Mouse (Mus musculus) adrenal gland, postnatal 4 days (tissue): Measurements from ENCODE around the gene Csf2rb. TPM values are rescaled to one million over a fixed set of nuclear protein-coding genes. Genes with fewer than 3 reads are reported as not detected.

Source experiments
- DNase-seq, 2 experiments: peaks; one replicate each; pipeline ENCODE4 v3.0.0; 2021 to 2022; ENCODE audit warnings: low spot score in 2 of 2, mixed read lengths in 2 of 2
- microRNA-seq: library from miRNA; unstranded; fragments of <30 nt; microRNA quantifications from one replicate; pipeline ENCODE4 v1.2.0, GENCODE M21; 2021
- total RNA-seq, 2 experiments: library from RNA; stranded (reverse); gene quantifications; 2 replicates each; pipeline ENCODE4 v1.2.3; 2021

Gene Csf2rb
- total RNA-seq, 2 experiments from 2014 or later, result 10.9 to 13.4 TPM

DNA sequence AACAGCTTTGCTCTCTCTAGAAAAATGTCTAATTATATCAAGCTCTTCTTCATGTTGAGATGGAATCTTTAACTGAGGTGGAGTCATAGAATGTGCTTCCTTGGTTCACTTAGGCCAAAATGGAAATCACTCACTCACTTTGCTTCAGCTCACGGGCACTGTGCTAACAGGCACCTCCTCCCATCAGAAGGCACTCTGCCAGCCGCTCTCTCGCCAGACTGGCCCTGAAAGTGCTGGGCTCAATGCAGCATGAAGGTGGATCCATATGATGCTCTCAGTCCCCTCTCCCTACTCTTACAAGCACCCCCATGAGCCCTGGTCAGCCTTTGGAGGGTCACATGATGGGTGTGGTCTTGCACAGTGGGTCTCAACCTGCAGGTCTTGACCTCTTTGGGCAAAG, 48.7 kb downstream of the Csf2rb start:
- no peak for DNase-seq

DNA sequence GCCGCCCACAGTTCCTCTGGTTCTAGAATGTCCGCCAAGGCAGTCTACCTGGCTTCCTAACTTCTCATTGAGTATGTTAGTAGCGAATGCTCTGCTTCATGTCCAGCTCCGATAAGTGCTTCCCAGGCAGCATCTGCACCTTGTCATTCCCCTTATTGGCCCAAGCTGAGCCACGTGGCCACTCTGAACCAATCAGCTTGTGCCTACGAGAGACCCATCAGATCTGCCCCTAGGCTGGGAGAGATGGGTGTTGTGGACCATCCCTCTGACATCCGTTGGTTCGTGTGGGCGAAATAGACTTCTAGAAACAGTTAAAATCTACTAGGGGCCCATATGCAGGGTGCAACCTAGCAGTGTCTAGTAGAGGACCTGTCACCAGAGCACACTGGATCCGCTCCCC, 52.3 kb downstream of the Csf2rb start:
- no peak for DNase-seq

DNA sequence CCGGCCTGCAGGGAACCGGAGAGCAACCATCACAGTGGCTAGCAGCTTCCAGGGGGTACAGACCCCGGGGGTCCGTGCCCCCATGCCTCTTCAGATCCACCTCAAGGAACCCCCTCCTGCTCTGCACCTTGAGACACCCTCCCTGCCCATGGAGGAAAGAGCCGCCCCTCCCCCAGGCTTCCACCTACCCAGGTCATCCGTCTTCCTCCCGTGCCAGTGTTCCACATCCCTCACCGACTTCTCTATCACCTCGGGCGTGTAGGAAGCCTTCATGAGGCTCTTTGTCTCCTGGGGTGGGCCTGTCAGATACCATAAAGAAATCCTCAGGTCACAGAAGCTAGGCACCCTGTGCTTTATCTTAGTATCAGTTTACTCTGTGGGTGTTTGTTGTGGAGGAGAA, 53.0 kb downstream of the Csf2rb start:
- no peak for DNase-seq

DNA sequence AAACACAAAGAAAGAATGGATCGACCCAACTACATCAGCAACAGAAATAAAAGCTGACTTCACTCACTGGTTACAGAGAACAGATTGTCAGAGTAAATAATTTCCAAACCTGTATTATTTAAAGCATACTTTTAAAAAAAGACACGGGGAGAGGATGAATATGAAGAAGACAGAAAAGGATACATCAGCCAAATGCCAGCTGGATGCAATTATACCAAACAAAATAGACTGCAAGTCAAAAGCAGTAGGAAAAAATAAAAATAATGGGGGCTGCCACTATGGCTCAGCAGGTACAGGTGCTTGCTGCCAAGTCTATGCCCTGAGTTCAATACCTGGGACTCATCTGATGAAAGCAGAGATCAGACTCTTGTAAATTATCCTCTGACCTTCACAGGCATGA, 54.7 kb downstream of the Csf2rb start:
- DNase-seq, result no peak

DNA sequence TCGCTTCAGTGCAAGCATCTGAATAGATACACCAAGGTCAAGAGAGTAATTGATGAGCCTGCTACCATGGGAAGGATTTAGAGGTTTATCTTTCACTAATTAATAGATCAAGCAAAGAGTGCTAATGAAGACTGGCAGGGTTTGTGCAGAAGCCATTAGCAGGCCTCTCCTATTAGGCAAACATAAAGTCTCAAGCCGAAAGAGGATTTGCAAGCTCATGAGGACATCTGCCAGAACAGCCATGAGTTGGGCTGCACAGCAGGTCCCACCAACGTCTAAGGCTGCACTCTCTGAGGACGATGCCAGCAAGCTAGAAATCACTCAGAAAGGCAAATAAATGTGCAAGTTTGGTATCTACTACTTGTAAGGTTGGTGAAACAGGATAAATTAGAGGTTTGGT, 55.2 kb downstream of the Csf2rb start:
- DNase-seq, result no peak

DNA sequence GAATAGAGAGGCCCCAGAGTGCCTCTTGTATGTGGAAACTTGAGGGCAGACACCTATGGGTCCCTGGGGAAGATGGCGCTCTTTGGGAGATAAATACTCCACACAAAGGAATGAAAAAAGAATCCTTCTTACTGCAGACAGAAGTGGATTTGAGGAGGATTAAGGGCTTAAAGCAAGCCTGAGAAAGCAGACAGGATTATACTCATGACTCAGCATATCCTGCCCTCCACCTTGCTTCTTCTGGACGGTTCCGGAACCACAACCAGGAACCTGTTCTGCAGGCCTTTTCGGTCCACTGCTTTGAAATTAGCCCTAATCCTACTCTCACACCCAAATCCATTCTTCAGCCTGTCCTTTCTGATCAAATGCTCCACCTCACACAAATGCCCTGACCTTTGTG, 56.6 kb downstream of the Csf2rb start:
- no peak for DNase-seq

DNA sequence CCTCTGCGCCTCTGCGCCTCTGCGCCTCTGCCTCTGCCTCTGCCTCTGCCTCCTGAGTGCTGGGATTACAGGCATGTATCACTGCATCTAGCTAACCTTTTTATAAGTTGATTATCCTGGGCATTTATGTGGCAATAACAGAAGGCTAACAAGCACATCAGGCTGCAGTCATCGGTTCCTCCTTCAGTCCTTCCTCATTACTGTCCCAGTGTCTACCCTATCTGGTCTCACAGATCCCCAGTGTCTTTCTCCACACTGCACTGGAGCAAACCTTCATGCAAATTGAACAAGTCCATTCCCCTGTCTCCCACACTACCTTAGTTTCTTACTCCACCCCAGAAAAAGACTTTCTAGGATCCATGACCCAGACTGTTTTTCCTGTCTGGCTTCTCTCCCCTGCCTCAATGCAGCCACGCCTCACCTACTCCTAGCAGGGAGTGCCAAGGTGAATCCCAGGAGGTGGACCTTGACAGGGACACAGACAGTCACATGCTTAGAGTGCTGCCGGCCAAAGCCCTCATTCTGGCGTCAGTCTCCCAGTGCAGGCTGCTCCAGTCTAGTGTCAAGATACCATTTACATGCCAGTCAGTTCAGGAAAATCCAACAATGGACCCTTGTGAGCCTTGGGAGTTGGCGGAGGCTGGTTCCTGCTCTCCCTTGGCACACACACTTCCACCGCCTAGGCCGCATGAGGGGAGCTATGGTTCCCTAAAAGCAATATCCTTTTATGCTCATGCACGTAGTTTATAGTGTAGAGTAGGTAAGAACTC, 58.1 kb downstream of the Csf2rb start:
- no peak for DNase-seq

DNA sequence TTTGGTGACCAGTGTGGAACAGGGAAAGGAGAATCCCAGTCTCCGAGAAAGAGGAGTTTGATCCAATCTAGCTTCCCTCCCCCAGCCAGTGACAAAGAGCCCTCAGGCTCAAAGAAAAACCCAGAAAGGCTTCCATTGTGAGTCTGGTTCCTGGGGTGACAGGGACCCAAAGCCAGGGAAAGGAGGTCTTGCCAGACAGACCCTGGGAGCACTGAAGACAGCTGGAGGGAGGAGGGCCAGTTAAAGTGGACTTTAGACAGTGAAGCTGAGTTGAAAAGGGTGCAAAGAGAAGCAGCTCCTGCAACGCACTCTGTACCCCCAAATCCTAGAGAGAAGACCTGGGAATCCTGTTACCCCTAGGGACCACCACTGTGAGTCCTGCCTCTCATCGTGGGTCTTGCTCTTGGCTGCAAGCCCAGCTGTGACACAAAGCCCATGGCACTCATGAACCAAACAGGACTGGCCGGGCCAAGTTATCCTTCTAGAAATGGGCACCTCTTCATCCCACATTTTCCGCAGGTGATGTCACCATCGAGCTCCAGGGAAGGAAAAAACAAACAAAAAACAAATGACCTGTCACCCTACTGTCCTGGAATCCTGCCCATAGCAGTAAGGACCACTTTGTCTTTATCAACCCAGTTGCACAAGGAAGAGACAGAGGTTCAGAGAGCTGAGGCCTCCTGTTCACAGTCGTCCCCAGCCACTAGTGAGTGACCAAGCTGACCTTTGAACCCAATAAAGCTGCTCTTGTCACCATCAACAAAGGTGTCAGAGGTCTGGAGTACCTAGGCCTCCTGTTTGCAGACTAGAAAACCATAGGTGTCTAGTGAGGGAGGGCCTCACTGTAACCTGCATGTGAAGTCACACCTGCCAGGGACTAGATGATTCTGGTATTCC, 58.9 kb downstream of the Csf2rb start:
- DNase-seq, result no peak

DNA sequence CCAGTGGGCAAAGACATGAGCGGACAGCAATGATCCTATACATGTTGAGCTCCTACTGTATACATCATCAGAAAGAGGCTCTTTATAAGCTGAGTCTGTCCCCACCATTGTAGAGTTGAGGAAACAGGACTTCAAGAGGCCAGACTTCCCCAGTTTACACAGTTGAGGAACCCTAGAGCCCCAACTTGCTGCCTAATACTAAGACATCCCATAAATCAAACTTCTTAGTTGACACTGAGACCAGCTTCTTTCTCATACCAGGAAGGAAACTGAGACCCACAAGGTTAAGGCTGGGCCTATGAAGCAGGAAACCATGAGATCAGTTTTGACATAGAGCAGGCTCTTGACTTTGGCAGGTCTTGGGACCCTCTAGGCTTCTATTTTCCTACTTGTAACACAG, 60.0 kb downstream of the Csf2rb start:
- DNase-seq, result no peak

DNA sequence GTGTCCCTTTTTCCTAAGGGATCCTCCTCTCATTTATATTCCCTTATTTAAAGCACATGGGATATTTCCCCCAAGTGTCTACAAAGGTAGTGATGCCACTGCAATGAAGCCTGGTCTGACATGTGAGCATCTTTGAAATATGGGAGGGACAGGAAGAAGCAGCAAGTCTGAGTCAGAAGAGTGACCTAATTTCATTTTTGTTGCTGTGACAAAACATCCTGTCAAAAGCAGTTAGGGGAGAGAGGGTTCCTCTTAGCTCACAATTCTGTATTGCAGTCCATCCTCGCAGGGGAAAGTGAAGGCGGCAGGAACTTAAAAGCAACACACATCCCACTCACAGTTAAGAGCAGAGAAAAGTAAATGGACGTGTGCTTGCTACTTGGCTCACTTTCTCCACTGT, 65.3 kb downstream of the Csf2rb start:
- DNase-seq, result no peak

DNA sequence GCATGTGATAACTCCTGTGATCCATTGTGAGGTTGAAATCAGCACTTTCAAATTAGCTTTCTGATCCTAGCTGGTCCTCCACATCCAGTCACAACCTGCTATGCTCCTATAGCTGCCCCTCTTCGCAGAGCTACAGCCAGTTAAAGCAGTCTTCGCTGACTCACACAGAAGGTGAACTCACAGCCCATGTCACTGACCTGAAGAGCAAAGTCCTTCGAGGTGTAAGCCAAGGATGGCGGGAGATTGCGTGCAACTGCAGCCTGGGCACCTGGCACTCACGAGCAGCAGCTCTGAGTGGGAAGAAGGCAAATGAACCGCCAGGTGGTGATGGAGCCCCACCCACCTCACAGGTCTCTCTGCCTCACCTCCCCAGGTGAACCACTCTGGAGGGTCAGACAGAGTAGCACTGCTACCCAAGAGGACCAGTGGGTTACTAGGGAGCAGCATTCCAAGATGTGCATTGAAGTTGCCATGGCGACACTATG, 70.0 kb downstream of the Csf2rb start, which contains the start of gene Tex33:
Tex33 (minus strand) TSS at position 435 of the 485 bp plus-strand sequence.
- no peak for DNase-seq

DNA sequence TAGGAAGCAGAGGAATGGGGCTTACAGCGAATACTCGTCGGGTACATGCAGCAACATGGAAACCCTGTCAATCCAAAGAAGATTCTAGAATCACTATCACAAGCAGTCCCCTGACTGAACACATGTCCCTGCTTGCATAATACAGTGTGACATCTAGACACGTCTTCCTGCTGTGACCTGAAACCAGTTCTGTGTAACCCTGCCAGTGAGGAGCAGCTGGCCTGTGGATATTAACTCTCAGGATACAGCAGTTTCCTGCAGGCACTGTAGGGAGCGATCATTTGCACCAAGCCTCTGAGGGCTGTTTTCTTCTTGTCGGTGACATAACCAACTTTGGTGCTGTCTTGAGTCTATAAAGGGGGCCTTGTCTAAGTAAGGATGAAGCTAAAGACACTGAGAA, 75.8 kb downstream of the Csf2rb start:
- no peak for DNase-seq

DNA sequence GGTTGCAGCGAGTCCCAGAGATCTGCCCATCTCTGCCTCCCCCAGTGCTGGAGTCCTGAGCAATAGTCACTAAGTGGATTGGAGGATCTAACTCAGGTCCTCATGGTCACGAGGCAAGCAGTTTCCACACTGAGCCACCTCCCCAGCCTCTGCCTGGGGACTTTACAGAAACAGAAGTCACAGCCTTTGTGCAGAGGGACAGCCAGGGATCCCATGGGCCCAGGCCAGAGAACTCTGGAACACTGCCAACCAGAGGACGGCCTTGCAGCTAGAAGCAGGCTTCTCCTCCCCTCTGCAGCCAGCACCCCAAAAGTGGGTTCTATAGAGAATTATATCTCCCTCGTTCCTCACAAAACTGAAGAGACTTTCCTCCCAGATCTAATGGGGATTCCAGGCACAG, 76.4 kb downstream of the Csf2rb start:
- DNase-seq, result peak; percentile 49 to 74

DNA sequence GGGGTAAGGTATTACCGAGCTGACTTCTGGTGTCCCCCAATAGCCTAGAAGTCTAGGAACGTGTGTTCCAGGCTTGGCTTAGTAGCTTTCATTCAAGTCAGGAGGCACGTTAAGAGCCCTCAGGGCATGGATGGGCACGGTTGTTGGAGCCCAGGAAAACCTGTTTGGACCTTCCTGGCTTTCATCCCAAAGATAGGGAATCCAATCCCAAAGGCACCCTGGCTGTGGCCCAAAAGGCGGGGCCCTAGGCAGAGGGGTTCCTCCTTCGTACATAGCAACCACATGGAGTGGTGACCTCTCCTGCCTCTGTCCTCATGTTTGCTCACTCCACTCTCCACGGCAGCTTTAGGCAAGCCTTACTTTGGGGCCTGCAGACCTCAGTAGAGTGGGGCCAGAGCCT, 76.9 kb downstream of the Csf2rb start:
- DNase-seq, result peak in 1 of 2 experiments; percentile 66

DNA sequence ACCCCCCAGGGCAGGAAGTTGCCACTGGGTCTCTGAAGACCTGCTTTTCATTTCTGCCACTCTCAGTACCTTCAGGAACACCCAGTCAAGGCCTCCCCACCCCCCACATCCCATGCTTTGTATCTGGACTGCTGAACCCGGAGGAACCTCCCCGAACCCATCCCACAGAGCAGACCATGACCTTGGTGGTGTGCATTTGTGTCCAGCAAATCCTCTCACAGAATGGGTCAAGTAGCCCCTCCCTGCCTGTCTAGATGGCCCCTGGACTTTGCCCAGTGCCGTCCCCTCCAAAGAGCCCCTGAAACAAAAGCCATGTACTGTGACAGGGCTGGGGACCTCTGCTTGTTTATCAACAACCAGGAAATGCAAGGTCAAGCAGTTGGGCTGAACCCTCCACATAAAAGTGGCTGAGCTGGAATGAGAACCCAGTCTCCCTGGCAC, 77.8 kb downstream of the Csf2rb start:
- DNase-seq, result peak; percentile 28 to 53

Small RNA genes within 50 kb of the gene (microRNA-seq; reads per million reads assigned to microRNA genes)
- gene Mir7676-1 (not detected), gene Mir7676-2 (not detected)

Other genes with a start within 250 kb of the Csf2rb start
- under 1 TPM; 0.65 to 0.78 TPM for gene Cacng2, start 205.7 kb upstream of the Csf2rb start, total RNA-seq
- gene Ift27, start 151.6 kb upstream of the Csf2rb start, total RNA-seq, result 10 to 100 TPM; 32.1 to 32.8 TPM
- gene Pvalb, start 119.4 kb upstream of the Csf2rb start, total RNA-seq, result 10 to 100 TPM in 1 of 2 experiments, 1 to 10 TPM in 1; 2.8 to 13.4 TPM
- gene Ncf4, start 81.0 kb upstream of the Csf2rb start, total RNA-seq, result 1 to 10 TPM; 3.6 to 4.9 TPM
- 1 to 10 TPM; 1.7 to 2.1 TPM for gene Csf2rb2, start 20.0 kb upstream of the Csf2rb start, total RNA-seq
- gene Tex33, start 70.2 kb downstream of the Csf2rb start, total RNA-seq, result not detected
- 100 to 1,000 TPM; 217 to 242 TPM for gene Tst, start 80.2 kb downstream of the Csf2rb start, total RNA-seq
- 10 to 100 TPM; 52.8 to 53.8 TPM for gene Mpst, start 80.7 kb downstream of the Csf2rb start, total RNA-seq
- gene Kctd17, start 102.8 kb downstream of the Csf2rb start, total RNA-seq, result 100 to 1,000 TPM; 107 to 113 TPM
- gene Tmprss6, start 142.9 kb downstream of the Csf2rb start, total RNA-seq, result 10 to 100 TPM in 1 of 2 experiments, 1 to 10 TPM in 1; 1.8 to 22.4 TPM
- 1 to 10 TPM in 1 of 2 experiments, under 1 TPM in 1; 0.64 to 1.3 TPM for gene Il2rb, start 169.5 kb downstream of the Csf2rb start, total RNA-seq
- gene C1qtnf6, start 205.7 kb downstream of the Csf2rb start, total RNA-seq, result 10 to 100 TPM; 81.8 to 93.0 TPM
- gene Sstr3, start 218.9 kb downstream of the Csf2rb start, total RNA-seq, result 1 to 10 TPM in 1 of 2 experiments, under 1 TPM in 1; 0.79 to 1.3 TPM
- 10 to 100 TPM in 1 of 2 experiments, 1 to 10 TPM in 1; 9.4 to 10.4 TPM for gene Rac2, start 247.0 kb downstream of the Csf2rb start, total RNA-seq